In the genomic region with DNA sequence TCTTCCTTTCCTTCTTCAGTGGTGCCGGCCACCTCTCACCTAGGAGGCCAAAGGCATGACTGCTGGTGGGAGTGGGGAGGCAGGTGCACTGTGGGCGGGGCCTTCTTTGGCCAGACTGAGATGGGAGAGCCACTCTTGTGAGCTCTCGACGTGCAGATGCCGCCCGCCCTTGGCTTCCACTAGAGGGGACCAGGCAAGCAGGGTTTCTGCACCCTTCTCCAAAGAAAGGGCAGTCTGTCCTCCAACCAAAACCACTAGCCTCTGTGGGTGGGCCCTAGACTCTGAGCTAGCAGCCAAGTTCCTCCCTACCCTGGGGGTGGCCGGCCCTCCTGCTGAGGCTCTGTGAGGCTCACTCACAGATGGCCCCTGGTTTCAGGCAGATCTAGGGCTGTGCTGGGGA, we compare ENCODE assay signal across 12 mouse cellular contexts. TPM values are rescaled to one million over a fixed set of nuclear protein-coding genes. Genes with fewer than 3 reads are reported as not detected.
DNase-seq lines count a peak whose midpoint lies in the region; ATAC-seq and TF ChIP-seq lines count a peak whose summit lies in the region.
"Had no signal": no experiment of that assay in that cellular context is flagged by ENCODE, and none has a peak within 500 bp of the region (broad histone marks: within the 10 kb centered on the region; RNA-seq: fewer than 3 reads in every experiment).

No protein-coding gene starts in this region.

- peak overlapping the region; percentile 35; the same call in 1 of the 2 replicates for H3K27ac ChIP-seq in stomach, postnatal 0 days (replicated peaks)
- H3K27ac ChIP-seq: forebrain, embryonic 12.5 days; heart, embryonic 13.5 days had no signal

- DNase-seq in heart, adult 11 months: peak; percentile 92
- DNase-seq in heart, adult 18-20 months: no peak
- peak; percentile 28 for DNase-seq in ovary, postnatal 36 days (ENCODE audit: low spot score)
- no peak for DNase-seq in ovary, adult 18-20 months (ENCODE audit: low spot score)
- peak; percentile 58 for DNase-seq in lung, postnatal 10 days
- peak; percentile 60 for DNase-seq in stomach, postnatal 0 days (ENCODE audit: low spot score)
- no peak for DNase-seq in heart, postnatal 10 days
- DNase-seq: adrenal gland, adult 2 months had no signal

- H3K9me3 ChIP-seq in stomach, postnatal 0 days (ENCODE audit: control insufficient read depth, low read length): no peaks in the 10 kb centered on the region
- H3K9me3 ChIP-seq: forebrain, embryonic 12.5 days; heart, embryonic 13.5 days had no signal

- ATAC-seq in stomach, postnatal 0 days (ENCODE audit: low FRiP score, low TSS enrichment): peak; percentile 20
- no peak for ATAC-seq in megakaryocyte-erythroid progenitor cell, adult 5-6 weeks (replicated peaks; ENCODE audit: low FRiP score, low TSS enrichment, poor library complexity, severe bottlenecking)

- 55% methylated on average over 7 of the region's 7 CpGs for WGBS in stomach, postnatal 0 days

- intact Hi-C loops in heart, postnatal 10 days (cut with DNase I): no loop called here

- no peaks in the 10 kb centered on the region for H3K27me3 ChIP-seq in stomach, postnatal 0 days (ENCODE audit: control insufficient read depth, insufficient read depth, low read length)
- H3K27me3 ChIP-seq: forebrain, embryonic 12.5 days; heart, embryonic 13.5 days had no signal

- no peaks in the 10 kb centered on the region for H3K4me1 ChIP-seq in stomach, postnatal 0 days (replicated peaks; ENCODE audit: control insufficient read depth, insufficient read depth)

- no peak overlapping the region for H3K9ac ChIP-seq in stomach, postnatal 0 days (ENCODE audit: low read length)
- H3K9ac ChIP-seq: forebrain, embryonic 12.5 days; heart, embryonic 13.5 days had no signal

- no peak overlapping the region for H3K4me2 ChIP-seq in stomach, postnatal 0 days (replicated peaks; ENCODE audit: low read depth)
- H3K4me2 ChIP-seq: forebrain, embryonic 12.5 days; heart, embryonic 13.5 days had no signal

- peaks cover 30% of the 10 kb centered on the region for H3K36me3 ChIP-seq in stomach, postnatal 0 days (ENCODE audit: control insufficient read depth, insufficient read depth, low read length)

- TF ChIP-seq CTCF in stomach, postnatal 0 days (IDR thresholded peaks at IDR 0.05; ENCODE audit: low read depth): 0 out of 2 replicates have a peak, but pooled peaks have one; percentile 9

- TF ChIP-seq EP300 in stomach, postnatal 0 days (optimal IDR thresholded peaks at IDR 0.05): no peak

- no peak overlapping the region for H3K4me3 ChIP-seq in stomach, postnatal 0 days (ENCODE audit: low read depth, low read length)
- H3K4me3 ChIP-seq: forebrain, embryonic 12.5 days; heart, embryonic 13.5 days had no signal

RNA-seq across cellular contexts. Expression of a gene that starts 25.7 kb away (rescaled TPM):
- not detected for total RNA-seq in heart, adult 18-20 months (2021)
- polyA plus RNA-seq in stomach, postnatal 0 days (2015; fragmentation: Nextera tagmentation; extraction: Ambion mirVana): 0.05 and 0.11 TPM in 2 replicates
- not detected in 2 replicates for total RNA-seq in megakaryocyte-erythroid progenitor cell, adult 5-6 weeks (2014; fragmentation: Nextera tagmentation)
- total RNA-seq in megakaryocyte-erythroid progenitor cell, adult 5-6 weeks (2017): not detected in 2 replicates
- total RNA-seq in heart, postnatal 10 days (2021): not detected
- total RNA-seq: adrenal gland, adult 2 months had no signal
- polyA plus RNA-seq: adrenal gland, adult 2 months; heart, embryonic 13.5 days; liver, embryonic 16.5 days had no signal

RNA-seq across cellular contexts. Expression of a gene that starts 25.7 kb away (rescaled TPM):
- 10 to 100 TPM; 87.6 to 95.7 TPM for total RNA-seq in heart, adult 18-20 months (2021)
- 28.6 and 29.6 TPM in 2 replicates for polyA plus RNA-seq in stomach, postnatal 0 days (2015; fragmentation: Nextera tagmentation; extraction: Ambion mirVana)
- total RNA-seq in megakaryocyte-erythroid progenitor cell, adult 5-6 weeks (2014; fragmentation: Nextera tagmentation): 29.0 and 42.6 TPM in 2 replicates
- total RNA-seq in megakaryocyte-erythroid progenitor cell, adult 5-6 weeks (2017): 33.3 and 37.4 TPM in 2 replicates
- total RNA-seq in heart, postnatal 10 days (2021): 100 to 1,000 TPM in 1 of 2 experiments, 10 to 100 TPM in 1; 92.4 to 108 TPM

RNA-seq across cellular contexts. Expression of a gene that starts 33.9 kb away (rescaled TPM):
- 10 to 100 TPM; 10.4 to 10.8 TPM for total RNA-seq in heart, adult 18-20 months (2021)
- 9.8 and 11.5 TPM in 2 replicates for polyA plus RNA-seq in stomach, postnatal 0 days (2015; fragmentation: Nextera tagmentation; extraction: Ambion mirVana)
- total RNA-seq in megakaryocyte-erythroid progenitor cell, adult 5-6 weeks (2014; fragmentation: Nextera tagmentation): 15.3 and 16.1 TPM in 2 replicates
- total RNA-seq in megakaryocyte-erythroid progenitor cell, adult 5-6 weeks (2017): 6.7 and 10.2 TPM in 2 replicates
- total RNA-seq in heart, postnatal 10 days (2021): 10 to 100 TPM; 14.7 to 15.6 TPM

RNA-seq across cellular contexts. Expression of a gene that starts 35.7 kb away (rescaled TPM):
- total RNA-seq in heart, adult 18-20 months (2021): 10 to 100 TPM; 13.4 to 14.5 TPM
- 77.7 and 81.1 TPM in 2 replicates for polyA plus RNA-seq in stomach, postnatal 0 days (2015; fragmentation: Nextera tagmentation; extraction: Ambion mirVana)
- 127 and 188 TPM in 2 replicates for total RNA-seq in megakaryocyte-erythroid progenitor cell, adult 5-6 weeks (2014; fragmentation: Nextera tagmentation)
- total RNA-seq in megakaryocyte-erythroid progenitor cell, adult 5-6 weeks (2017): 123 and 153 TPM in 2 replicates
- total RNA-seq in heart, postnatal 10 days (2021): 10 to 100 TPM; 33.3 to 34.3 TPM

RNA-seq across cellular contexts. Expression of a gene that starts 53.5 kb away (rescaled TPM):
- 1 to 10 TPM; 4.1 to 4.3 TPM for total RNA-seq in heart, adult 18-20 months (2021)
- 1.4 and 1.6 TPM in 2 replicates for polyA plus RNA-seq in stomach, postnatal 0 days (2015; fragmentation: Nextera tagmentation; extraction: Ambion mirVana)
- total RNA-seq in megakaryocyte-erythroid progenitor cell, adult 5-6 weeks (2014; fragmentation: Nextera tagmentation): 6.9 and 8.9 TPM in 2 replicates
- 1.3 and 5.7 TPM in 2 replicates for total RNA-seq in megakaryocyte-erythroid progenitor cell, adult 5-6 weeks (2017)
- 1 to 10 TPM; 7.0 to 7.4 TPM for total RNA-seq in heart, postnatal 10 days (2021)

Comparison
In these comparisons a context has a peak if more than half of its experiments do, and no peak if none do; other contexts are left out.
1. DNase-seq: peak in heart, adult 11 months (single experiment), ovary, postnatal 36 days (single experiment), lung, postnatal 10 days (single experiment) and stomach, postnatal 0 days (single experiment); none in heart, adult 18-20 months (0 of 2), ovary, adult 18-20 months (single experiment) and heart, postnatal 10 days (0 of 2).